Mouse (Mus musculus) neural tube, embryonic 13.5 days (tissue): ENCODE measurements around the gene Ubald2. TPM values are rescaled to one million over a fixed set of nuclear protein-coding genes. Genes with fewer than 3 reads are reported as not detected.

Experiments used
- ATAC-seq: fragments of 200-750 bp; cut with Nextera tagmentation; 2 replicates; pipeline ENCODE4 v1.8.0; 2017; ENCODE audit warnings: low read depth, mild to moderate bottlenecking, moderate TSS enrichment, moderate library complexity
- H3K27ac ChIP-seq: fragments of 300-500 bp; sonication (generic); replicated peaks from 2 replicates; pipeline ENCODE4 v1.5.1; 2015; ENCODE audit warnings: moderate library complexity, mild to moderate bottlenecking, inconsistent platforms
- H3K27me3 ChIP-seq: fragments of 300-500 bp; sonication (generic); 2 replicates; pipeline ENCODE4 v1.6.1; 2015; ENCODE audit warnings: mild to moderate bottlenecking, inconsistent platforms
- H3K36me3 ChIP-seq: fragments of 300-500 bp; sonication (generic); 2 replicates; pipeline ENCODE4 v1.6.1; 2015; ENCODE audit warnings: mild to moderate bottlenecking, inconsistent platforms
- H3K4me1 ChIP-seq: fragments of 300-500 bp; sonication (generic); replicated peaks from 2 replicates; pipeline ENCODE4 v1.6.1; 2015; ENCODE audit warnings: inconsistent platforms
- H3K4me2 ChIP-seq: fragments of 300-500 bp; sonication (generic); 2 replicates; pipeline ENCODE4 v1.6.1; 2015; ENCODE audit warnings: inconsistent platforms, mild to moderate bottlenecking, moderate library complexity
- H3K4me3 ChIP-seq: fragments of 300-500 bp; sonication (generic); 2 replicates; pipeline ENCODE4 v1.5.1; 2015; ENCODE audit warnings: mild to moderate bottlenecking, inconsistent platforms
- H3K9ac ChIP-seq: fragments of 300-500 bp; sonication (generic); 2 replicates; pipeline ENCODE4 v1.6.1; 2015; ENCODE audit warnings: moderate library complexity, mild to moderate bottlenecking, inconsistent platforms
- H3K9me3 ChIP-seq: fragments of 300-500 bp; sonication (generic); 2 replicates; pipeline ENCODE4 v1.6.1; 2016; ENCODE audit warnings: inconsistent platforms
- WGBS: fragments of 180-500 bp; shearing (Covaris S2); methylation state at CpG from one replicate; pipeline ENCODE4 v1.1.7; 2015; 5-methylcytosine and 5-hydroxymethylcytosine counted together
- polyA plus RNA-seq: library from polyadenylated mRNA; unstranded; fragments of >200 nt; fragmentation: Nextera tagmentation; extraction: Ambion mirVana; gene quantifications from 2 replicates; pipeline ENCODE4 v1.2.1, GENCODE M21; 2015

Ubald2 gene
- polyA plus RNA-seq, 1 experiment from 2014 or later = 55.0 TPM

DNA sequence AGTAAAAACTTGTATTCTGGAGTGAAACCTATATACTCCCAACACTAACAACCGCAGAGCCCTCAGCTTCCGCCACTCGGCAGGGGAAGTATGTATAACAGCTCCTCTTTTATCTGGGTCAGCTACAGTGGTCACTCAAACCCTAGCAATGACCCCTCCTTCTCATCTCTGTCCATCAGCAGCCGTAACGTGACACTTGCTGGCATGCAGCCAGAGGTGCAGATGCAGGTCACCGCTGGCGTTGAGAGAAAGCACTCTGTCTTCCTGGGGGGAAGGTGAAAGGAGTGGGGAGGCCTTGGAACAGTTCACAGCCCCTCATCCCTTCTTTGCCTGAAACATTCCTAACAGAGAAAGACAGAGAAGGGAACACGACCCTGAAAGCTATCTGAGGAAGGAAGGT, 45.9 kb downstream of the Ubald2 start:
- Histone ChIP-seq H3K27me3 (no peaks in the 10 kb centered on the region), H3K27ac (no peak overlapping the region), H3K4me2 (no peak overlapping the region), H3K9me3 (no peaks in the 10 kb centered on the region), H3K4me1 (no peaks in the 10 kb centered on the region), H3K9ac (no peak overlapping the region), H3K4me3 (no peak overlapping the region), H3K36me3 (peaks cover 97% of the 10 kb centered on the region)
- WGBS = 65% methylated on average over 8 of the region's 8 CpGs
- ATAC-seq = no peak

DNA sequence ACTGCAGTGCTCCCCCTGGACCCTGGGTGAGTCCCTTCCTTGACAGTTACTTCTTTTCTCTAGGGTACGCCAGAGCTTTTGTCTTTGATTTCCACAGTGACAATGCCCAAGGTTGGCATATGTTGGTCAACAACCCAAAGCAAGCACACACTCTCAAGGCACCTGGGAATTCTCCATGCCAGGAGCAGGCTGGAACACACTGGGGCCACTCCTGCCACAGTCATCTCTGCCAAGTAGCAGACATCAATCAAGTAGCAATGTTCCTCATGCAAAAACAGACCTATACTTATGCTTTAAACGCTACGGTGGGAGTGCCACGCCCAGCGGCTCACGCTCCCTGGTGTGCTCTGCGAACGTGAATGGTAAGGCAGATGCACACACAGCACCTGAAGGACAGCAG, 47.1 kb downstream of the Ubald2 start:
- no peaks in the 10 kb centered on the region for H3K9me3 ChIP-seq
- H3K9ac ChIP-seq = no peak overlapping the region
- WGBS = 94% methylated on average over 8 of the region's 8 CpGs
- H3K27ac ChIP-seq = no peak overlapping the region
- ATAC-seq = no peak
- no peak overlapping the region for H3K4me3 ChIP-seq
- H3K4me1 ChIP-seq = no peaks in the 10 kb centered on the region
- H3K4me2 ChIP-seq = no peak overlapping the region
- H3K36me3 ChIP-seq = peaks cover 97% of the 10 kb centered on the region
- H3K27me3 ChIP-seq = no peaks in the 10 kb centered on the region

DNA sequence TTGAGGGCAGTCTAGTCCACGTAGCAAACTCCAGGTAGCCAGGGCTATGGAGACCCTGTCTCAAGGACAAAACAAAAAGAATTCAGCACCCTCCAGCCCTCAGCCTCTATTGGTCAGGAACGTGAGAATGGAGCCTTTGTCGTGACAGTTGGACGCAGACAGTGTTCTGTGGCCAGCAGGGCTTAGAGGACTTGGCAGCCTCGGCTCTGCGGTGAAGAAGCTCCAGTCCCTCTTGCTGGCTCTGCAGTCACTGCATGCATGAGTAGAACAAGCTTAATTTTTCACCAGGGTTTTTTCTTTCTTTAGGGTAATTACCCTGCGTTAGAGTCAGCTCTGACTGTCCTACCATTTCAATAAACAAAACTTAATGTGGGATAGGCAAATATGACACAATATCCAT, 47.9 kb downstream of the Ubald2 start:
- H3K27ac ChIP-seq = no peak overlapping the region
- no peak overlapping the region for H3K4me3 ChIP-seq
- H3K27me3 ChIP-seq = no peaks in the 10 kb centered on the region
- H3K4me2 ChIP-seq = no peak overlapping the region
- H3K9me3 ChIP-seq = no peaks in the 10 kb centered on the region
- no peak for ATAC-seq
- no peaks in the 10 kb centered on the region for H3K4me1 ChIP-seq
- WGBS = 79% methylated on average over 7 of the region's 7 CpGs
- no peak overlapping the region for H3K9ac ChIP-seq
- H3K36me3 ChIP-seq = peaks cover 97% of the 10 kb centered on the region

DNA sequence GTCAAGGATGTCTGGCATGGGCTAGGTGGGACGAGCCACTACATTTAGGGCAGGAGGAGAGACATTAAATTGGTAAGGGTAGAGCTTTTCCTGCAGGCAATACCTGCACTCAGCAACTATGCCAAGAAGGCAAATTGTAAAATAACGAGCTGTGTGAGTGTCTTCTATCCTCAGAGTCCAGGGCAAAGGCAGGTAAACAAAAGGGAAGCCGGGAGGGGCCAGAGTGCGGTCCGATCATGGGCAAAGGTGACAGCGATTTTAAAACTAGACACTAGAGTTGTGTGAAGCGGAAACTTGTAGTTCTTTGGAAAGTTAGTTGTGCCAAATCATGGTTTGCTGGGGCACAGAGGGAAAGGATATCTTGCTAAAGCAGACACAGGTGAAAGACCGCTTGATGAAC, 50.4 kb downstream of the Ubald2 start:
- 95% methylated on average over 8 of the region's 8 CpGs for WGBS
- ATAC-seq = no peak
- H3K4me1 ChIP-seq = peaks cover 8% of the 10 kb centered on the region
- H3K27me3 ChIP-seq = no peaks in the 10 kb centered on the region
- no peaks in the 10 kb centered on the region for H3K9me3 ChIP-seq
- peaks cover 86% of the 10 kb centered on the region for H3K36me3 ChIP-seq
- no peak overlapping the region for H3K27ac ChIP-seq
- no peak overlapping the region for H3K9ac ChIP-seq
- H3K4me2 ChIP-seq = no peak overlapping the region
- H3K4me3 ChIP-seq = no peak overlapping the region

DNA sequence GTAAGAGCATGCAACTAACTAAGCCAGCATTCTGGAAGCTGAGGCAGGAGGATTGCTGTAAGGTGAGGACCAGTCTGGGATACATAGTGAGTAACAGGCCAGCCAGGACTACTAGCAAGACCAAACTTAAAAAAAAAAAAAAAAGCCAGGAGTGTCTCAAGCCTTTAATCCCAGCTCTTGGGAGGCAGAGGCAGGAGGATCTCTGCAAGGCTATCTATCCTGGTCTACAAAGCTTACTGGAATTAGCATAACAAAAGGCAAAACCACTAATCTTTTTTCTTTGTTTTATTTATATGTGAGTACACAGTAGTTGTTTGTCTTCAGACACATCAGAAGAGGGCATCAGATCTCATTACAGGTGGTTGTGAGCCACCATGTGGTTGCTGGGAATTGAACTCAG, 54.3 kb downstream of the Ubald2 start:
- peaks cover 17% of the 10 kb centered on the region for H3K4me1 ChIP-seq
- no peak for ATAC-seq
- H3K36me3 ChIP-seq = peaks cover 50% of the 10 kb centered on the region
- no peaks in the 10 kb centered on the region for H3K27me3 ChIP-seq
- H3K9ac ChIP-seq = no peak overlapping the region
- H3K4me2 ChIP-seq = no peak overlapping the region
- no peaks in the 10 kb centered on the region for H3K9me3 ChIP-seq
- H3K27ac ChIP-seq = no peak overlapping the region
- peak overlapping the region; percentile 95; the same call in 1 of the 2 replicates for H3K4me3 ChIP-seq

Other genes starting within 250 kb of the Ubald2 start
- gene Ten1, start 235.2 kb upstream of the Ubald2 start, polyA plus RNA-seq = 75.2 and 83.0 TPM in 2 replicates
- gene Acox1, start 235.0 kb upstream of the Ubald2 start, polyA plus RNA-seq = 53.5 and 55.9 TPM in 2 replicates
- 0.59 and 0.73 TPM in 2 replicates for gene Evpl, start 196.0 kb upstream of the Ubald2 start, polyA plus RNA-seq
- 64.0 and 64.4 TPM in 2 replicates for gene Srp68, start 159.9 kb upstream of the Ubald2 start, polyA plus RNA-seq
- 1.1 and 1.2 TPM in 2 replicates for gene Galr2, start 153.2 kb upstream of the Ubald2 start, polyA plus RNA-seq
- 81.5 and 88.7 TPM in 2 replicates for gene Exoc7, start 126.9 kb upstream of the Ubald2 start, polyA plus RNA-seq
- 7.8 and 8.1 TPM in 2 replicates for gene Foxj1, start 98.7 kb upstream of the Ubald2 start, polyA plus RNA-seq
- gene Rnf157, start 21.1 kb upstream of the Ubald2 start, polyA plus RNA-seq = 64.8 and 72.0 TPM in 2 replicates
- not detected in 2 replicates for gene Qrich2, start 32.1 kb downstream of the Ubald2 start, polyA plus RNA-seq
- gene Prpsap1, start 60.1 kb downstream of the Ubald2 start, polyA plus RNA-seq = 177 and 178 TPM in 2 replicates
- gene Sphk1, start 96.8 kb downstream of the Ubald2 start, polyA plus RNA-seq = 3.7 and 6.1 TPM in 2 replicates
- 20.1 and 24.6 TPM in 2 replicates for gene Ube2o, start 147.4 kb downstream of the Ubald2 start, polyA plus RNA-seq
- gene Aanat, start 152.3 kb downstream of the Ubald2 start, polyA plus RNA-seq = 0.18 TPM in 1 of 2 replicates, not detected in the other
- gene Rhbdf2, start 192.9 kb downstream of the Ubald2 start, polyA plus RNA-seq = 3.7 TPM in 2 replicates
- gene Prcd, start 219.4 kb downstream of the Ubald2 start, polyA plus RNA-seq = 1.9 and 2.3 TPM in 2 replicates
- 16.1 and 17.2 TPM in 2 replicates for gene Cygb, start 220.2 kb downstream of the Ubald2 start, polyA plus RNA-seq